Mouse (Mus musculus): ENCODE measurements around the gene Tmem121.
A peak's percentile ranks its signal among the peaks of the same experiment; 100 is the strongest.

Gene Tmem121

DNA sequence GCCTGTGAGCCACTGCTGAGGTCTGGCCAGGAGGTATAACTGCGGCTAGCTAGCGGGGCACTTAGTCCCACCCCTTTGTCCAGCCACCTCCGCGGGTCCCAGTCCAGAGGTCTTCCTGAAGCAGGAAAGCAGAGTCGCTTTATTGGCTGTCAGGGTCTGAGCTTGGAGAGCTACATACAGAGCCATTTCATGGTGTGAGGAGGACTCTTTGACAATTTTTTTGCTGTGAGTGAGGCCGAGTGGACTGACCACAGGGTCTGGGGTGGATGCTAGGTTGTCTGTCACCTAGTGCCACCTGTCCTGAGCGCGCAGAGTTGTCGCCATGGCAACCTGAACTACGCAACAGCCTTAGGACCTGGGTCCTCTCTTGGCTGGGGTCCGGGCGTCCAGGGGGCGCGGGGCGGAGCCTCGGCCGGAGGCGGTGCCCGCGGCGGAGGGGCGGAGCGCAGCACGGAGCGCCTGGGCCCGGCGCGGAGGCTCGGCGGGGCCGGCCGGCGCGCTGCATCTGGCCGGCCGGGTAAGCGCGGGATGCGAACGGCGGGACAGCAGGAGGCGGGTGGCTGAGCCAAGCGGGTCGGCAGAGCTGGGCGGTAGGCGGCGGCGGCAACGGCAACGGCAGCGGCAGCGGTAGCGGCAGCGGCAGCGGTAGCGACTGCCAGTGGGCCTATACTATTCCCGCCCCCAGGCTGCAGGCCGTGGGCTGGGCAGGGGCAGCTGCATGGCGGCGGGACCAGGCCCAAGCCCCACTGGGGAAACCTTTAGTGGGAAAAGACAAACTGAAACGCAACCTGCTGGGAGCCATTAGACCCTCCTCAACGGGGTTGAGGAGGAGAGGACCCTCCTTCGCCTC lies at the start of gene Tmem121:
TSS of gene Tmem121 (plus strand) at position 489 of the 850 bp plus-strand sequence.
- peak; percentile 39 for DNase-seq (ENCODE audit: low read depth)

GRCm38 (mm10) chr12:113136492-113137020 lies 49.2 kb upstream of the Tmem121 start:
- no peak for DNase-seq (ENCODE audit: low read depth)

DNA sequence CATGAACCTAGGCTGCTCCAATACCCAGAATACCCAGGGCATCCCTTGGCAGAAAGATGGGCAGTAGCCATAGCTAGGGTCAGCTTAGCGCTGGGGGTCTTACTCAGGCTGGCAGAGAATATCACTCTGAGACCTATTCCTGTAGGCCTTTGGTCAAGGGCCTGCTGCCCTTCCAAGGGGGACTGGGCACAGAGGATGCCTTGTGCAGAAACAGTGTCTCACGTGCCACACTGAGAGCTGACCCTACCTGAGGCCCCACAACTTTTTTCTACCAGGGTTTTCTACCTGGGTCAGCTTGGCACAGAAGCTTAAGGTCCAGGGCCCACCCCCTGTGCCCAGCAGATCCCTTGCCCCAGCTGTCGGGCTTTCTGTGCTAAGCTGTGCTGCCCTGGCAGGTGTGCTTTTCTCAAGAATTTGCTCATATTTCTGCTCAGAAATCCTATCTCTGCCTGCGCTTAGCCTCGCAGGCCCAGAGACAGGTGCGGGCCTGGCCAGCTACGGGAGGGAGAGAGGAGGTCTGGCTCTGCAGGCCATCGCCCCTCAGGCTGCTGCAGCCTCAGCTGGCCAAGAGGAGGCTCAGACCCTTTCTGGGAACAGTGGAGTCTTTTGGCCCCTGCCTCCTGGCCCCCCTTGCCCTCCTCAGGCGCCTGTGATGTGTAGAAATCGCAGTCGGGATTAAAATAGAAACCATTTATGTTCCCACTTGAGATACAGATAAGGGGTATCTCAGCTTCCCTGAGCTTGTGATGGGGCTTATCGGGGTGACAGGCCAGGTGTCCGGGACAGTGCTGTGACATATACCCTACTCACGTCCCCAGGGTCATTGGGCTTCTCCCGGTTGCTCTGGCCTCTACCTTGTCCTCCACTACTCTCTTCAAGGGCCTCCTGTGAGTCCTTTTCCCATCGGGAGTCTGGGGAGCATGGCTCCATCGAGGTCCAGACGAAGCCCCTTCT lies 48.2 kb upstream of the Tmem121 start:
- no peak for DNase-seq (ENCODE audit: low read depth)

DNA sequence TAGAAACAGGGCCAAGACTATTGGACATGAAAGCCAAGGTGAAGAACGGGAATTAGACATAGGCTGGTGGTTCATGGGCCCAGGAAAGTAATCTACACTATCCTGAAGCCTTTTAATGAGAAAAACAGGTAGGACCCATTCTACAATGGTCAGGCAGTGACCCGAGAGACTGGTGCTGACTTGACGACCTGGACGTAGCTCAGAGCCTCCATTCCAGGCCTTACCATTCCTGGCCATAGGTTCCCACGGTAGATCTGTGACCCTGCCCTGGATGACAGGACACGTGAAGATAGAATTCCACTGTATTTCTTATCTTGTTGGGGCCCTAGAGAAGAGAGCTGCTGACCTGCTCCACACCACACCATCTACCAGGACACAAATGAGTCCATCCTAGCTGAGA lies 47.4 kb upstream of the Tmem121 start:
- DNase-seq (ENCODE audit: low read depth): no peak

DNA sequence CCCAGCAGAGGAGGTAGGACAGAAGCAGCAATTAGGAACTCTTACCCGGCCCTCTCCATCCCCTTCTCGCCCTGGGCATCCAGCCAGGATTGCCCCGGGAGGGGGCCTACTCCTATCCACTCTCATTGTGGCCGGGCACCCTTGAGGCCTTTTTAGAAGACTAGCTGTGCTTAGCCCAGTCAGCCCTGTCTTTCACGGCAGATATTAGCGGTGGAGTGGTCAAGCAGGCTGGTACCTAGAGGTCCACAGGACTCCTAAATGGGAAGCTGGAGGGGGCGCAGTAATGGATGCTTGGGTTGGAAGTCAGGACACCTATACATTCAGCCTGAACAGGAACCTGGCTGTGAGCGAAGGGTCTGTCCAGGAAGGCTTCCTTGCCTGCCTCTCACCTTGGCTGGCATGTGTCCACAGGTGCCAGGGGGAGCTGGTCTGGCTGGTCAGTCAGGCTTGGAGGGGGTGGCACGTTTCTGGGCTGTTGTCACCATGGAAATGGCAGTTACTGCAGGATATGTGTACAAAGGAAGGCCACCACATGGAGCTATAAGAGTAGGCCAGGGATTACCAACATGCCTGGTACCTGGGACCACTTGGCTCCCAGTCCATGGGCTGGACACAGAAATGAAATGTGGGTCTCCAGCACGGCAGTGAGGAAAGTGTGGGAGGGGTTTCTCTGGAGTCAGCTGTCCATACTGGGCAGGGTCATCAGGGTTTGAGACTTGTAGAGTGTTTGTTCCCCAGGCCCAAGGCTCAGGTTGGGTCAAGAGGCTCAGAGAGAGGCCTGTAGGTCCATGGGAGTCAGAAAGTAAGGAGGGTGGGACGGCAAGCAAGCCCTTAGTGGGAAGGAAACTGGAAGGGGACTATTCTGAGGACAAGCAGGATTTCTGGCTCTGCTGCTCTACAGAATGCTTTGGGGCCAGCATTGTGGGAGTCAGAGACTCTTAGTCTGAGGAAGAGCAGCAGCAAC lies 46.5 kb upstream of the Tmem121 start:
- DNase-seq (ENCODE audit: low read depth): peak; percentile 23

DNA sequence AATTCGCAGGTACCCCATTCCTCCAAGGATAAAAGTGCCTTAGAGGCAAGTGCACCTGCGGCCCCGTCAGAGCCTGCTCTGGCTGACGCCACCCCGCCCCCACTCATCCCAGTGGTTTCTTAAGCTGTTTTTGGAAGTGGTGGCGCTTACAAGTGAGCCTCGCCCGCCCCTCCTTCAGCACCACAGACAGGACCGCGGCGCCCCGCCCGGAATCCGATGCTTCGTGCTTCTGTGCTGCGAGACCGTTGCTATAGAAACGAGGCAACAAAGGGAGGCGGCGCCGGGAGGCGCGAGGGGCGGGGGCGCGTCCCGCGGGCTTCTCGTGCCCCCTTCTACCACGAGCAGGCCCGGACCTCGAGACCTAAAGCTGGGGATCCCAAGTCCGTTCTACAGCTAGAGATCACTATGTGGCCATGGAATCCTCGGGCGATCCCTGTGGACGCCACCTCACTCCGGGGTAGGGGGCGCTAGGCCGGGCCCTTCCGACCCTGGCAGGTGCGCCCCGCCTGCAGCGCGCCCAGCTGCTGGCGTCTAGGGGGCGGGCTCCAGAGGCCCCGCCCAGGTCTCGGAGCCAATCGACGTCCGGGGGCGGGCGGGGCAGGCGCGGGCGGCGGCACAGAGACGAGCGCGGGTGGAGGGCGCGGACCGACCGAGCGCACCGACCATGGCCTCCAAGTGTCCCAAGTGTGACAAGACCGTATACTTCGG lies 45.7 kb upstream of the Tmem121 start, which contains the start of gene Crip2:
TSS of gene Crip2 (plus strand) at position 329 of the 708 bp plus-strand sequence.
- DNase-seq (ENCODE audit: low read depth): peak; percentile 95

GRCm38 (mm10) chr12:113140616-113141411 lies 44.9 kb upstream of the Tmem121 start:
- peak; percentile 47 for DNase-seq (ENCODE audit: low read depth)

GRCm38 (mm10) chr12:113141531-113141973 lies 44.2 kb upstream of the Tmem121 start:
- peak; percentile 44 for DNase-seq (ENCODE audit: low read depth)

DNA sequence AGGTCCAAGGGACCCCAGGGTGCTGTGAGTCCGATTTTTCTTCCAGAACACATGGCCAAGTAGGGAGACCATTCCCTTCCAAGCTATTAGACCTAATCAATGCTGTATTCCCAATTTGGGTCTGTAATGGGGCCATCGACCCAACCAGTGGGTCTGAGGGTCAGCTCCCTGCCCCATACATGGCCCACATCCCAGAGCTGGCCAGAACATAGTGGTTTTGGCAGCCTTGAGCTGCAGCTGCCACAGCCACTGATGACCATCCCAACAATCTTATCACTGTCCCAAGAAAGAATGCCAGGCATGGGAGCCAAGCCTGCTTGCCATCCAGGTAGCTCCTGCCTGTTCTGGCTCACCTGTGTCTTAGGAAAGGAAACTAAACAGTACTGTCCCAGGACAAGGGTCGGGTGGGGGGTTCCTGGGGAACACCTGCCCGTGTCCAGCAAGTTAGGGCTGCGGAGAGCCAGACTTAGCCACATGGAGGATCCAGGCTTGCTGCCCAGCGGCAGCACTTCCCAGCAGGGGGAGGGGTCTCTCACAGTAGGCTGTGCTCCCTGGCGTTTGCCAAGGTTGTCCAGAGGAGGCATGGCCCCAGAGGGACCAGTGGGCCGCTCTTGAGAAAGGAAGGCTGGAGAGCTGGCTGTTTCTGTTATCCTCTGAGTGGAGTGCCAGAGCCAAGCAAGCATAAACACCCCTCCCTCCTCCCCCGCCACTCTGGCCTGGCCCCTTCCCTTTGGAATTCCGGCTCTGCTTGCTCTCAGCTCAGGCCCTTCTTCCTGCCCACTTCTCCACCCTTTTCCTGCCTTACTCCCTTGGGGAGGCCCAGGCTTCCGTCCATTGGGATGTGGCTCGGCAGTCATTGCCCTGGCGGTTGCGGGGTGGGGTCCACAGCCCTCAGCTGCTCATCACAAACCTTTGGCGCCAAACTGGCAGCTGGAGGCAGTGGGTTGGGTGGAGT lies 43.4 kb upstream of the Tmem121 start:
- no peak for DNase-seq (ENCODE audit: low read depth)

DNA sequence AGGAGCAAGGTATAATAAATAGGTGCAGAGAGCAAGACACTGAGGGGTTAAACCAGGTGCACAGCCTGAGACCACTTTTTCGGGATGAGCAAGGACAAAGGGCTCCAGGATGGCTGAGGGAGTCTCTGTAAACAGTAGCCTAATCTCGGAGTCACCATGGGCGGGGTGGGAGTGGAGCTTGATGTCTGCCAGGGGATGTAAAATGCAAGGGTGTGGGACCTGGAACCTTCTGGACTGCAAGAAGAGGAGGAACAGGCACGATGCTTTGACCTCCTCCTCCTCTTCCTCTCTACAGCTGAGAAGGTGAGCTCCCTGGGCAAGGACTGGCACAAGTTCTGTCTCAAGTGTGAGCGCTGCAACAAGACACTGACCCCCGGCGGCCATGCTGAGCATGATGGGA lies 42.6 kb upstream of the Tmem121 start:
- DNase-seq (ENCODE audit: low read depth): peak; percentile 28

DNA sequence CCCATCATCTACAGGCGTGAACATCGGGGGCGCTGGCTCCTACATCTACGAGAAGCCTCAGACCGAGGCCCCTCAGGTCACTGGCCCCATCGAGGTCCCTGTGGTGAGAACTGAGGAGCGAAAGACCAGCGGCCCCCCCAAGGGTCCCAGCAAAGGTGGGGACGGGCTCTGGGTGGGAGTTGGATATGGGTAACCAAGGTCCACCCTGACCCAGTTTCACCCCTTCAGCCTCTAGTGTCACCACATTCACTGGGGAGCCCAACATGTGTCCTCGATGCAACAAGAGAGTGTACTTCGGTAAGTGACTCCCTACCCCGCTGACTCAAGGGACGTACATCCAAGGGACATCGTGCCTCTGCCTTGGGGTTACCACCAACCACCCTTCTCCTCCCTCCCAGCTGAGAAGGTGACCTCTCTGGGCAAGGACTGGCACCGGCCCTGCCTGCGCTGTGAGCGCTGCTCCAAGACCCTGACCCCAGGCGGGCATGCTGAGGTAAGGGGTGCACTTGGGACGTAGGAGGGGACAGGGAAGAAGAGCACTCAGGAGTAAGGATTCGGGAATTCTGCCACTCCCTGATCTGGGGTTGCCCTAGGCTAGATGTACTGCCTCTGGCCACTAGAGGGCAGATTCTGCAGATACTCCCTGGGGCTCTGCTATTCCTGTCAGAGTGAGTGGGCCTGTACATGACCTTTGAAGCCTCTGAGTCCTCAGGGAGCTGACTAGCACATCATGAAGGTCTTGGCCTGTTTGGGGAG lies 41.6 kb upstream of the Tmem121 start:
- DNase-seq (ENCODE audit: low read depth): peak; percentile 79

GRCm38 (mm10) chr12:113144886-113145285 lies 40.8 kb upstream of the Tmem121 start:
- DNase-seq (ENCODE audit: low read depth): no peak

- DNase-seq (ENCODE audit: low read depth): peak; percentile 28
Observed at GRCm38 (mm10) chr12:113145591-113145990, 40.1 kb upstream of the Tmem121 start.

GRCm38 (mm10) chr12:113146112-113147057 lies 39.3 kb upstream of the Tmem121 start, which contains the start of gene Crip1:
TSS of gene Crip1 (plus strand) at chr12:113146316.
- peak; percentile 96 for DNase-seq (ENCODE audit: low read depth)

DNA sequence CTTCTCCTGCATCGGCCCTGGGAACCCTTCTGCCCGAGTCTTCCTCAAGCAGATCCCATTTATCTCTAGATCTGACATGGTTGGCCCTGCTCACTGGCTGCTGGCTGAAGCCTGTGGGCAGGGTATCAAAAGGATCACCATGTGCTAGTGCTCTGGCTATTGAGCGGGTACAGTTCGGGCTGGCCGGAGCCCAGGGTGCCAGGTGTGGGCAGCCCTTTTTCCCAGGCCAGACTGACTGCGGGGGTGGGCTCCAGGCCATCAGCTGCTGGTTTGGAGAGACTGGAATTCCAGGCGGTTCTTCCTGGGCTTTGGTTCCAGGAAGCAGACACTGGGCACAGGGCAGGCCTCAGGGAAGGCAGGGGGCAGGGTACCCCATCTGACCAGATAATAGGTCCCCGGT lies 38.2 kb upstream of the Tmem121 start:
- no peak for DNase-seq (ENCODE audit: low read depth)

- DNase-seq (ENCODE audit: low read depth): peak; percentile 80
Observed at GRCm38 (mm10) chr12:113148381-113149035, 37.2 kb upstream of the Tmem121 start.
